Mouse (Mus musculus) mouse trophoblast stem cell (cell line): Measurements from ENCODE around the gene Sfxn5.

Source experiments
- in situ Hi-C, 2 experiments: fragments of 300-500 bp; cut with MseI, MboI; formaldehyde crosslinking; loops; 2 replicates in 1 of 2; 3 replicates in 1 of 2; pipeline ENCODE4 v1.15.1; 2025

Sfxn5 gene

GRCm38 (mm10) chr6:85232836-85233623, 100.2 kb downstream of the Sfxn5 start:
- in situ Hi-C loops: loop anchor here in 1 of 2 experiments (10.0 kb wide), 1 partner anchor 68 kb away; no protein-coding TSS in a partner anchor

GRCm38 (mm10) chr6:85232045-85232444, 101.2 kb downstream of the Sfxn5 start:
- in situ Hi-C loops: loop anchor here in 1 of 2 experiments (10.0 kb wide), 1 partner anchor 67 kb away; no protein-coding TSS in a partner anchor

- in situ Hi-C loops: loop anchor here in 1 of 2 experiments (10.0 kb wide), 1 partner anchor 67 kb away; no protein-coding TSS in a partner anchor
Measured at GRCm38 (mm10) chr6:85231469-85231868, 101.8 kb downstream of the Sfxn5 start.

GRCm38 (mm10) chr6:85230762-85231161, 102.5 kb downstream of the Sfxn5 start:
- in situ Hi-C loops: loop anchor here in 1 of 2 experiments (10.0 kb wide), 1 partner anchor 66 kb away; no protein-coding TSS in a partner anchor

GRCm38 (mm10) chr6:85227520-85227919, 105.7 kb downstream of the Sfxn5 start:
- in situ Hi-C loops: no loop called here

GRCm38 (mm10) chr6:85226570-85226969, 106.7 kb downstream of the Sfxn5 start:
- in situ Hi-C loops: no loop called here

GRCm38 (mm10) chr6:85224442-85224891, 108.8 kb downstream of the Sfxn5 start:
- in situ Hi-C loops: no loop called here

GRCm38 (mm10) chr6:85223498-85224150, 109.6 kb downstream of the Sfxn5 start:
- in situ Hi-C loops: no loop called here

- in situ Hi-C loops: no loop called here
Measured at GRCm38 (mm10) chr6:85222551-85222950, 110.7 kb downstream of the Sfxn5 start.

- in situ Hi-C loops: no loop called here
Measured at GRCm38 (mm10) chr6:85220917-85221316, 112.3 kb downstream of the Sfxn5 start.

- in situ Hi-C loops: no loop called here
Measured at GRCm38 (mm10) chr6:85219706-85220105, 113.5 kb downstream of the Sfxn5 start.

- in situ Hi-C loops: no loop called here
Measured at GRCm38 (mm10) chr6:85218684-85219445, 114.4 kb downstream of the Sfxn5 start.

GRCm38 (mm10) chr6:85218251-85218650, 115.0 kb downstream of the Sfxn5 start:
- in situ Hi-C loops: no loop called here

- in situ Hi-C loops: no loop called here
Measured at GRCm38 (mm10) chr6:85210686-85211085, 122.5 kb downstream of the Sfxn5 start.

- in situ Hi-C loops: no loop called here
Measured at GRCm38 (mm10) chr6:85209226-85209967, 123.8 kb downstream of the Sfxn5 start.

GRCm38 (mm10) chr6:85207345-85207744, 125.9 kb downstream of the Sfxn5 start:
- in situ Hi-C loops: no loop called here

GRCm38 (mm10) chr6:85206939-85207285, 126.3 kb downstream of the Sfxn5 start:
- in situ Hi-C loops: no loop called here

- in situ Hi-C loops: no loop called here
Measured at GRCm38 (mm10) chr6:85206182-85206938, 126.9 kb downstream of the Sfxn5 start.

GRCm38 (mm10) chr6:85197951-85198350, 135.3 kb downstream of the Sfxn5 start:
- in situ Hi-C loops: no loop called here
